Mouse (Mus musculus) ES-CJ7 (cell line): ENCODE measurements around the gene Efnb3.

ENCODE experiments used
- DNase-seq: peaks from one replicate; pipeline ENCODE4 v3.0.0; 2011; ENCODE audit warnings: low read depth, low spot score

Gene Efnb3

GRCm38 (mm10) chr11:69559851-69560765, at the start of gene Efnb3:
Gene Efnb3, minus strand, starts transcription at chr11:69560205.
- DNase-seq = peak; percentile 52

- DNase-seq = no peak
These were observed 49.4 kb upstream of the Efnb3 start for GRCm38 (mm10) chr11:69609416-69609815.

GRCm38 (mm10) chr11:69608525-69608924, 48.5 kb upstream of the Efnb3 start:
- no peak for DNase-seq

- DNase-seq = no peak
These were observed 46.8 kb upstream of the Efnb3 start for GRCm38 (mm10) chr11:69606832-69607231.

- DNase-seq = no peak
These were observed 46.4 kb upstream of the Efnb3 start for GRCm38 (mm10) chr11:69606491-69606795.

GRCm38 (mm10) chr11:69605726-69606490, 45.9 kb upstream of the Efnb3 start, which contains the start of gene Atp1b2:
Gene Atp1b2, minus strand, starts transcription at chr11:69605942.
- peak; percentile 92 for DNase-seq

GRCm38 (mm10) chr11:69604795-69605664, 45.0 kb upstream of the Efnb3 start:
- DNase-seq = no peak

- DNase-seq = no peak
These were observed 44.3 kb upstream of the Efnb3 start for GRCm38 (mm10) chr11:69604347-69604746.

GRCm38 (mm10) chr11:69603516-69603915, 43.5 kb upstream of the Efnb3 start:
- DNase-seq = no peak

GRCm38 (mm10) chr11:69601768-69602167, 41.8 kb upstream of the Efnb3 start:
- DNase-seq = no peak

GRCm38 (mm10) chr11:69600098-69600497, 40.1 kb upstream of the Efnb3 start:
- DNase-seq = peak; percentile 86

- DNase-seq = peak; percentile 61
These were observed 39.4 kb upstream of the Efnb3 start for GRCm38 (mm10) chr11:69599436-69599835.

GRCm38 (mm10) chr11:69594853-69595252, 34.8 kb upstream of the Efnb3 start:
- no peak for DNase-seq

GRCm38 (mm10) chr11:69592799-69593198, 32.8 kb upstream of the Efnb3 start:
- no peak for DNase-seq

GRCm38 (mm10) chr11:69591899-69592637, 32.1 kb upstream of the Efnb3 start:
- DNase-seq = no peak

GRCm38 (mm10) chr11:69591424-69591823, 31.4 kb upstream of the Efnb3 start:
- no peak for DNase-seq

GRCm38 (mm10) chr11:69590622-69591021, 30.6 kb upstream of the Efnb3 start:
- no peak for DNase-seq

- no peak for DNase-seq
These were observed 29.3 kb upstream of the Efnb3 start for GRCm38 (mm10) chr11:69589207-69589834.

- peak; percentile 68 for DNase-seq
These were observed 25.8 kb upstream of the Efnb3 start for GRCm38 (mm10) chr11:69585718-69586325.

- DNase-seq = peak; percentile 67
These were observed 24.9 kb upstream of the Efnb3 start for GRCm38 (mm10) chr11:69584937-69585336.
